Mouse (Mus musculus) mouse embryonic stem cell (cell line): ENCODE data around the gene Emsy.

ENCODE experiments used
- in situ Hi-C, 2 experiments: fragments of 300-500 bp; cut with MboI; formaldehyde crosslinking; loops; 1 replicate in 1 of 2; 3 replicates in 1 of 2; pipeline ENCODE4 v1.14.3; 2019 to 2020; ENCODE audit warnings: low sequenced_read_pairs in 2 of 2, low pct_unique_long_range_greater_than_20kb in 1 of 2, mixed read lengths in 1 of 2; ENCODE audit not compliant: unreplicated experiment in 1 of 2

The Emsy gene

DNA sequence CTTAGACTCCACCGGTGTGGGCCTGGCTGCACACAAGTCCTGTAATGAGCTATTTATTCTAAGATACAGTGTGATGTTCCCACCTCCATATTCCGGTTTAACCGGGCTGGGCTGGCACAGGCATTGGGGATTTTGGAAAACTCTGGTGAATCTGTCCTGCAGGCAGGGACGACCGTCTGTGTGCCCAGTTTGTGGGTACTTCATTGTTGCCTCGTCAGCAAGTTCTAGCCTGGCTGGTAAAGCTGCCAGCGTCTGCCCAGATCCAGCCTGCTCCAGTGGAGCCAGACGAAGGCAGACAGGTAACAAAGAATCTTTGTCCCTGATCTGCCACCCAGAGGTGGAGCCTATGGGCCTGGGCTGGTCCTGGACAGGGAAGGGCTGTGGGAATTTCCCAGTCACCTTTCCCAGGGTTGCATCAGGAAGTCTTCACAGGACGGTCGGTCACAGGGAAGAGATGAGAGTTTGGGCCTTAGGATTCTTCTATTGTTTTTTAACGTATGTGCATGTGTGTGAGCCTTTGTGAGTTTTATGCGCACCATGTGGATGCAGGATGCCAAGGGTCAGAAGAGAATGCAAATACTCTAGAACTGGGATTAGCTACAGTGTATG is 94.9 kb downstream of the Emsy start:
- in situ Hi-C loops: no loop called here

DNA sequence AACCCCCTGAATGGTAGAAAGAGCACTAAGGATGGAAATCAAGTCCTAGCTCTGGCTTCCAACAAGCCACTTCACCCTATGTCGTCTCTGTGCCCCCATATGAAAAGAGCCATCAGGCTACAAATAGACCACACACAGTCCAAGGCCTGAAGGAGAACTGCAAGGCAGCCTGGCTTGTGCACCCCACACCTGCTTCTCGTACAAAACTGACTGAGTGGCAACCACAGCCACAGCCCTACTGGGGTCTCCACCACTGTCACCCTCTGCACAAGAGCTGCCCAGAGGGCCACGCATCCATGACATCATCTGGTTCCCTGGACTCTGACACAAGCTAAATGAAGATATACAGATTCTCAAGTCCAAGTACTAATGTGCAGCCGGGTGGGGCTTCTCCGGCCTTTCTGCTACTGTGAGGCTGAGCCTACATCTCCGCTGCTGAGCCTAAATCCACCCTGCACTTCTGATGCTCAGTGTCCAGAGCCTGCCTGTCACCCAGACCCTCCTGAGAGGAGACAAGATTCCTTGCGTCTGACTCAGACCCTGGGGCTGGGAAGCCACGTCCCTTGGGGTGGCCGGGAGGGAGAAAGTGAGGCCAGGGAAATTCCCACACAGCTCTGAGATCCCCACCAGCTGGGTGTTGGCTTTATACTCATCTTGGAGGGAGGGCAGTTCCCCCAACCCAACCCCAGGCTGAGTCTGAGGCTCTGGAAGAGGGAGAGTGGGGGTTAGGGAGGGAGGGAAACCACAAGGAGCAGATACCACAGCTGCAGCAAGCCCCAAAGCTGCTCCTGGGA is 98.3 kb downstream of the Emsy start:
- in situ Hi-C loops: no loop called here

DNA sequence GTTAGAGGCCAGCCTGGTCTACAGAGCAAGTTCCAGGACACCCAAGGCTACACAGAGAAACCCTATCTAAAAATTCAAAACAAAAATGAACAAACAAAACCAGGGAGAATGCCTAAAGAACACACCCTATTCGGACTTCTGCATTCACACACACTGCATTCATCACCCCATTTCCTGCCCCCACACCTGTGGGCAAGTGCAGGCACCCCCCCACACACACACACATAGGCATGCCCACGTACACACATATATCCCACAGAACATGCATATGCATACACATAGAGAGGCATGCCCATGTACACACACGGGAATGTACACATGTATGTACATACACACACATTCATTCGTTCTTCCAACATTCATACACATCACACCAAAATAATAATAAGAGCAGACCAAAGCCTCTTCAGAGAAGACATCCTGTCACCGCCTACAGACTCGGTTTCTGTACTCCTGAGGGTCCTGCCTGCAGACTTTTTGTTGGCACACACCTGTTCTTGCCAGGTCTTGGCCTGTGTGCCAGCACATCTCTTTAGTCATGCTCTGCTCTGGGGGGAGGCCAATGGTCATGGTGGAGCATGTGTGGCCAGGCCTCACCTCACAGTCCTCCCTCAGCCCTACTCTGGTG is 99.7 kb downstream of the Emsy start:
- in situ Hi-C loops: no loop called here

DNA sequence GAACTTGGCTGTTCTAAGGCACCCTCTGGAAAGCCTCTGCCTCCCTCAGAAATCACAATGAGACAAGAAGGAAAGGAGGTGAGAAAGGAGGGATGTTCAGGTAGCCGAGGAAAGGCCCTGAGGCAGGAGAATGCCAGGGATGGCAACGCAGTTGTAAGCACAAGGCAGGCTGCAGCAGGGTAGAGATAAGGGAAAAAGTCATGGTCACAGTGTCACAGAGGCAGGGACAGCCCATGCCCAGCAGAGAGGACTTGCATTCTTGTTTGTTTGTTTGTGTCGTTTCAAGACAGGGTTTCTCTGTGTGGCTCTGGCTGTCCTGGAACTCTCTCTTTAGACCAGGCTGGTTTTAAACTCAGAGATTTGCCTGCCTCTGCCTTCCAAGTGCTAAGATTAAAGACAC is 105.5 kb downstream of the Emsy start:
- in situ Hi-C loops: no loop called here

DNA sequence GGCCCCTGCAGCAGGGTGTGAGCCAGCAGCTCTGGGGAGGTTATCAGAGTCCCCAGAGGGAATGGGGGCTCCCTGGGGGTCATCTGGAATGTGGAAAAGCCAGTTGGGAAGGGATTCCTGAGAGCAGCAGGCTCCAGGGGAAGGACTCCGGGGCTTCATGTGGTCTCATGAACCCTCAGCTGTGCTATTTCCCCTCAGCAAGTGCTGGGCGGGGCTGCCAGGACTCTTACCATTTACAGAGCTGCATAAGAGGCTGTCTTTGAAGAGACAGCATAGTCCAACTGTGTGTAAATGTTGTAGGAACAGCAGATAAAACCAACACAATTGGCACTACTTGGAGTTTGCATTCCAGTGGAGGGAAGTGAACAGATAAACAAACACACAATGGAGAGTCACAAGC is 106.0 kb downstream of the Emsy start:
- in situ Hi-C loops: no loop called here

DNA sequence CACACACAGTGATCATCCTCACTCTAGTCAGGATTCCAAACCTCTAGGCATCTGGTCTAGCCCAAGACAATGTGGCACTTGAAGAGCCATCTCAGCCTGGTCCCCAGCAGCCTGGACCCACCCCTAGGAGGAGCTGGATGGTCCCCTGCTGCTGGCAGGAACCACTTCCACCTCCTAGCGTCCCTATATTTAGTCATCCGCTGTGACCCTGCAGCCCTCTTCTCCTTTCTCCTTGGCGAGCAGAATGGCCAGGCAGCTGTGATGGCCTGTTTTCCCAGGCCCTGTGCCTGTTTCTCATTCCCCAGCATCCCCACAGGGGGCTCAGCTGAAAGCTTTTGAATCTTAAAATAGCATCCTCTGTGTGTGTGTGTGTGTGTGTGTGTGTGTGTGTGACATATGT is 107.7 kb downstream of the Emsy start:
- in situ Hi-C loops: no loop called here

DNA sequence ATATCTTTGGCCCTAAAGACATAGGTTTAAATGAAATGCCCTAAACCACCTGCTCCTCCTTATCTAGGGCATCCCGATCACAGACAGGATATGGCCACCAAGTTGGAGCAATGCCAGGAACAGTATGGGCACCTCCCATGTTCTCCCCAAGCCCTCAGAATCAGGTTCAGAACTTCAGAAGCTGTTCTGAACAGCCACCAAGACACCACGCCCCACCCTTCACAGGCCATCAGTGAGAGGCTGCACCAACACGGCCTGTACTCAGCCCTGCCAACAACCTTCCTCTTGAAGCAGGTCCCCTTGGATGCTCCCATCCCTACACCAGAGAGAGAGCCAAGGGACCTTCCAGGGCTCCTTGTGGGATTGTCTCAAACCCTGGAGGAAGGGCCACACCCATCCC is 112.0 kb downstream of the Emsy start:
- in situ Hi-C loops: no loop called here

DNA sequence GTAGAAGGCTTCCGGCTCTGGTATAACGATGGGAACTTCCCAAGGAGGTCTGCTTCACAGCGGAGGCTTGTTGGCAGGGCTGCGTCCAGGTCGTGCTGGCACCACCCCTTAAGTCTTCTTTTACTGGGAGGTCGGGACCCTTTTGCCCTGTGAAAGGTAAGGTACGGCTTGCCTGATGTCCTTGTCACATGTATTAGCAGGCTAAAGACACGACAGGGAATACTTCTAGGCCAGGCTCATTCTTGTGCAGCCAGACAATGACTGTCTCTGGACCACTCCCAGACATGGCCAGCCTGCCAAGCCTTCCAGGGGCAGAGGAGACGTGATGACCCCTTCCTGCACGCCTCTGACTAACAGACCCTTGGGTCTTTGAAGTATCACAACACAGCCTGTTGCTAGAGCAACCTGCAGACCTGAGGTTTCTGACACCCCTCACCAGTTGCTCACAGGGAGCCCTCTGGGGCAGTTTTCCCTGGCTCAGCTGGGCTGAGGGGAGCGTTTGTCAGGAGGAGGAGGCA is 112.7 kb downstream of the Emsy start:
- in situ Hi-C loops: no loop called here

DNA sequence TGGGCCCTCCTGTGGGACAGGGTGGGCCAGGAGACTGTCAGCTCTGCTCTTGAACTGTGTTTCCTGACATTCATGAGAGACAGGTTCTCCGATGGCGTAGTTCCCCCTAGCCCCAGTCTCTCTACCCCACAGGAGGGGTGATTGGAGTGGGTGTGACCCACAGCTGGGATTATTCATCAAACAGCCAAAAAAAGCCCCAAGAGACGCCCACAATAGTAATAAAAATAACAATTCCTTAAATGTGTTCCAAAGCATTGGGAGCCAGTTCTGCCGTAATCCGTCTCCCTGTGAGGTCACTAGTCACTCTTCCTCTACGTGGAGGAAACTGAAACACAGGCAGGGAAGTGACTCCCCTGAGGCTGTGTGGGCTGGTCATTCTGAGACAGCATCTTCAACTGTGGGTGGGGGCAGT is 113.8 kb downstream of the Emsy start:
- in situ Hi-C loops: no loop called here

DNA sequence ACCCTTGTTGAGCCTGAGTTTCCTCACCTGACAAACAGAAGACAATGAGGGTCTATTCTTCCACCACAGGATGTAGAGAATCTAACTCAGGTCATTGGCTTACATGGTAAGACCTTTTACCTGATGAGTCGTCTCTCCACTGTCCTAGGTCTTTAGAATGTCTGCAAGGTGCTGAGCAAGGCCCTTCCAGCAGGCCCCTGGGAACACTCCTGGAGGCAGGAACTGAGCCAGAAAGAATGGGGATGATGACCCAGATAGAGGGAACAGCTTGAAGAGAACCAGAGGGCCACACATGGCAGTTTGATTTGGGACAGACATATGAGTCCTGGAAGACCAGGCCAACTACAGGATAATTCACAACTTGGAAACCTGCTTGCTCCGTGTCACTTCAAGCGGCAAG is 114.3 kb downstream of the Emsy start:
- in situ Hi-C loops: no loop called here

DNA sequence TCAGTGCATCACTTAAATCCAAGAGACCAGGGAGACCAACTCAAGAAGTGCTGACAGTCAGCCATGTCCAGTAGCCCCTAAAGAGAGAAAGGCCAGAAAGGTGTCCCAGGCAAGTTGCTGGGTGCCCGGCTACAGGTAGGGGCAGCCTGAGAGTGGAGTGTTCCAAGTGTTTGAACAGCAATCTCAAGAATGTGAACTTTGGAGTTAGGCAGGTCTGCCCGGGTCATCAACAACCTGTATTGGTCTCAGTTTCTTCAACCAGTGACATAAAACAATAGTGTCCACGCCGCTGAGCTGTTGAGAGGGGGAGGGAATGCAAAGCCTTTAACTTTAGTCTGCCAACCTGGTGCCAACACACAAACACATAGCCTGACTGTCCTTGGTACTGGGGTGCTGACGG is 115.0 kb downstream of the Emsy start:
- in situ Hi-C loops: no loop called here

DNA sequence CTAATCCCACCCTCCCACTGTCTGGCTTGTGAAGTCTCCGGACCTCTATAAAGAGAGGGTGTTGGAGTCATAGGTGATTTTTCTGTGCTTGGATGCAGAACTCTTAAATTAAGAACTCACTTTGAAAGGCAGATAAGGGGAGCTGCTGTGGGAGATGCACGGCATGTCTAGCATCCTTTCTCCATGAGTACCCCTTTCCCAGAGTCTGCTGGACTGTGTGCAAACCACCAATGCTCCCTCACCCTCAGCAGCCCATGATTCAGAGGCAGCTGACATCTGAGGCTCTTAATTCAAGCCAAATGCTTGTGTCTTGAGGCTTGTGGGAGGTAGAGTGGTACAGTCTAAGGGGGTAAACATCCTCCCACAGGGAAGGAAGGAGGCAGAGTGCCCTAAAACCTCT is 115.7 kb downstream of the Emsy start:
- in situ Hi-C loops: no loop called here

DNA sequence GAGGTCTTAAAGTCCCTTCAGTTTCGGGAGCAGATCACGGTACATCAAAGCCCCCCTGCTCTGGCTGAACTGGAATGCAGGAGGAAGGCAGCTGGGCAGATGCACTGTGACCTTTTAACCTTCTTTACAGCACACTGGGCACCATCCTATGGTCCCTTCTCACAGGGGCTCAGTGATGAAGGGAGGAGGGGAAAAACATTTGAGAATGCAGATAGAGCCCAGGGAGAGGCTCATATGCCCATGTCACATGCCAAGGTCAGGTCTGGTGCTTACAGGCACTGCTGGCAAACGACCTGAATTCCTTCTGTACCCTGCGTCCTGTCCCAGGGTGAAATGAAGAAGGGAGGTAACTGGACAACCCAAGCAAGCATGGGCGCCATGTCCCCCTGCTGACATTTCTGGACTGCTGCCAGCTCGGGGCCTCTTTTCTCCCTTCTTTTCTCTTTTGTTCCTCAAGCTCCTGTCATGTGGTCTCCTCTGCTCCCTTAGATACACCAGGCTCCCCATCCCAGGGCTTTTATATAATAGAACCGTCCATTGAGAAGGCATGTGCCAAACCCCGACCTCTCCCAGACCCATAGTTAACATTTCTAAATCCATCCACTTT is 118.5 kb downstream of the Emsy start:
- in situ Hi-C loops: no loop called here

DNA sequence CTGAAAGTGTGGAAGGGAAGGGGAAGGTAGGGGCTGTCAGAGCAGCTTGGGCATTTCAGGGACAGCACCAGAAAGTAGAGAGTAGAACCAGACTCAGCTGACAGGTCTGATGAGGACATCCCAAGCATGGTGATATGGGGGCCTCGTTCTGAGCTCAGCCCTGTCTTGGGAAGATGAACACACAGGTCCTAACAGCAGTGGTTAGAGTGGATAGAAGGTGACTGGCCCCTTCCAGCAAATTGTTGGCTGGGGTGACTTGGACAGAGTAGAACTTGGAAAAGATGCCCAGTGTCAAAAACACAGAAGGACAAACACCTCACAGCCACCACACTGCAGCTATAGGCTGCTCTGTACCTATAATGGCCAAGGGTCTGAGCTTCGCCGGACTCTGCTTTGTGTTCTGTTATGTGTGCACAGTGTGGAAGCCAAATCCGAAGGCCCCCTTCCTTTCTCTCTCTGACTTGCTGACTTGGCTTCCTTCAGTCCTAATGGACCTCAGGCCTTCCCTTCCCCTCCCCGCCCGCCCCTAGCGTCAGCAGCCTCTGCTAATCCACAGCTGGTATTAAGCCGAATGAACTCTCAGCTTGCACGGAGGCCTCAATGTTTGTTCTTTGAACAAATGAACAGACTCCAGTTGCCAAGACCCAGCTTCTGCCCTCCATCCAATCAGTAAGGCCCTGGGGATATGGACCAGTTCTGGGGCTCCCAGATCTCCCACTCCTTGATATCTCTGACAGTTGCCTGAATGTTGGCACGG is 119.2 kb downstream of the Emsy start:
- in situ Hi-C loops: no loop called here
